Mouse (Mus musculus): ENCODE results near the gene Ccdc154. TPM values are rescaled to one million over a fixed set of nuclear protein-coding genes. Genes with fewer than 3 reads are reported as not detected.

Gene Ccdc154
- polyA plus RNA-seq, 1 experiment from 2014 or later, result not detected

GRCm38 (mm10) chr17:25188150-25189031 lies 26.1 kb downstream of the Ccdc154 start, which contains the start of gene Unkl:
Gene Unkl (plus strand): TSS chr17:25188397.
- Histone ChIP-seq H3K4me3 (peak within 1 kb of the TSS; percentile 77), H3K27ac (peak within 1 kb of the TSS; percentile 80), H3K36me3 (replicated peaks) (0 out of 2 replicates have a peak, but pooled peaks cover 6% of the 10 kb centered on the region), H3K4me2 (peak within 1 kb of the TSS; percentile 95), H3K9me3 (no peaks in the 10 kb centered on the region), H3K9ac (peak within 1 kb of the TSS; percentile 72), H3K4me1 (peaks cover 43% of the 10 kb centered on the region), H3K27me3 (replicated peaks) (no peaks in the 10 kb centered on the region)
- WGBS, result under 1% methylated on average over 80 of the region's 104 CpGs
- ATAC-seq (replicated peaks), result peak; percentile 41; the same call in 1 of the 2 replicates

- H3K27me3 ChIP-seq (replicated peaks), result no peaks in the 10 kb centered on the region
- WGBS, result 4% methylated on average over 16 of the region's 16 CpGs
- H3K4me1 ChIP-seq, result peaks cover 38% of the 10 kb centered on the region
- no peak overlapping the region for H3K27ac ChIP-seq
- no peak for ATAC-seq (replicated peaks)
- H3K9ac ChIP-seq, result peak overlapping the region; percentile 72
- H3K9me3 ChIP-seq, result no peaks in the 10 kb centered on the region
- peak overlapping the region; percentile 95 for H3K4me2 ChIP-seq
- H3K36me3 ChIP-seq (replicated peaks), result 0 out of 2 replicates have a peak, but pooled peaks cover 10% of the 10 kb centered on the region
- peak overlapping the region; percentile 77 for H3K4me3 ChIP-seq
Measured at GRCm38 (mm10) chr17:25189091-25189490, 26.8 kb downstream of the Ccdc154 start.

GRCm38 (mm10) chr17:25202401-25202800 lies 40.1 kb downstream of the Ccdc154 start:
- 90% methylated on average over 4 of the region's 4 CpGs for WGBS
- Histone ChIP-seq H3K4me3 (no peak overlapping the region), H3K27me3 (replicated peaks) (no peaks in the 10 kb centered on the region), H3K9ac (no peak overlapping the region), H3K4me2 (no peak overlapping the region), H3K9me3 (no peaks in the 10 kb centered on the region), H3K36me3 (replicated peaks) (peaks cover 43% of the 10 kb centered on the region), H3K27ac (no peak overlapping the region), H3K4me1 (no peaks in the 10 kb centered on the region)
- ATAC-seq (replicated peaks), result no peak

DNA sequence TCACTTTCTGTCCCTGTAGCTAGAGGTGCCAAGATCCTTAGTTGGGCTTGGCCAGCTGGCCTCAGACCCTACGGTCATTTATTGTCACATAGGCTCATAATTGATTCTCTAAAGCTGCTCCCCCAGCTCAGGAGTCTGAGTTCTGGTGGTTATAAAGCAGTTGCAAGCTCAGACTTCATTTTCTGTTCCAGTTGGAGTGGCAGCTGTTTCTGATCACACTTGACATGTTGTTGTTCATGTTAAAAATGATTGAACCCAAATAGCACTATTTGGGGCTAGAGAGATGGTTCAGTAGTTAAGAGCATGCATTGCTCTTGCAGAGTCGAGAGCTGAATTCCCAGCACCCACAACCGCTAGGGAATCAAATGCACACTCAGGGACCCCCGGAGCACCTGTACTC lies 47.7 kb downstream of the Ccdc154 start:
- Histone ChIP-seq H3K4me1 (no peaks in the 10 kb centered on the region), H3K9ac (no peak overlapping the region), H3K9me3 (no peaks in the 10 kb centered on the region), H3K4me3 (no peak overlapping the region), H3K36me3 (replicated peaks) (peaks cover 52% of the 10 kb centered on the region), H3K4me2 (no peak overlapping the region), H3K27me3 (replicated peaks) (no peaks in the 10 kb centered on the region), H3K27ac (no peak overlapping the region)
- ATAC-seq (replicated peaks), result no peak
- 95% methylated on average over 4 of the region's 4 CpGs for WGBS

GRCm38 (mm10) chr17:25210680-25211466 lies 48.6 kb downstream of the Ccdc154 start:
- Histone ChIP-seq H3K4me1 (no peaks in the 10 kb centered on the region), H3K36me3 (replicated peaks) (peaks cover 44% of the 10 kb centered on the region), H3K9me3 (no peaks in the 10 kb centered on the region), H3K9ac (no peak overlapping the region), H3K4me3 (no peak overlapping the region), H3K27ac (no peak overlapping the region), H3K4me2 (no peak overlapping the region), H3K27me3 (replicated peaks) (no peaks in the 10 kb centered on the region)
- ATAC-seq (replicated peaks), result no peak
- WGBS, result 90% methylated on average over 15 of the region's 15 CpGs

DNA sequence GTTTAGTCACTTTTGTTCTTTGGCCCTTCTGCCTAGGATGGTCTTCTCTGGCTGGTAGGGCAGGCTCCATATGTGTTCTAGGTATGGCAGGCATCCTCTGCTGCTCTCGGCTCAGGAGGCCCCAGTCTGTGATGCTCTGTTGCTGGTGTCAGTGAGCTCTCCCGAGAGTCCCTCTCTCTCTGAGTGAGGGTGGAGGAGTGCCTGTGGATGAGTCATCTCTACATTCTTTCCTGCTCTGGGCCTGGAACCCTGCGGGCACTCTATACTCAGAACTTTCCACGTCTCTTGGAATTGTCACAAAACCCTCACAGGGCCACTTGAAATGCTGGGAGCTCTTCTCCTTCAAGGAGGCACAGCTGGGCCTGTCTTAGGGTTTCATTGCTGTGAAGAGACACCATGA lies 49.4 kb downstream of the Ccdc154 start:
- Histone ChIP-seq H3K4me3 (no peak overlapping the region), H3K27ac (no peak overlapping the region), H3K9ac (no peak overlapping the region), H3K4me1 (no peaks in the 10 kb centered on the region), H3K4me2 (no peak overlapping the region), H3K27me3 (replicated peaks) (no peaks in the 10 kb centered on the region), H3K36me3 (replicated peaks) (peaks cover 46% of the 10 kb centered on the region), H3K9me3 (no peaks in the 10 kb centered on the region)
- no peak for ATAC-seq (replicated peaks)
- WGBS, result 89% methylated on average over 4 of the region's 4 CpGs

DNA sequence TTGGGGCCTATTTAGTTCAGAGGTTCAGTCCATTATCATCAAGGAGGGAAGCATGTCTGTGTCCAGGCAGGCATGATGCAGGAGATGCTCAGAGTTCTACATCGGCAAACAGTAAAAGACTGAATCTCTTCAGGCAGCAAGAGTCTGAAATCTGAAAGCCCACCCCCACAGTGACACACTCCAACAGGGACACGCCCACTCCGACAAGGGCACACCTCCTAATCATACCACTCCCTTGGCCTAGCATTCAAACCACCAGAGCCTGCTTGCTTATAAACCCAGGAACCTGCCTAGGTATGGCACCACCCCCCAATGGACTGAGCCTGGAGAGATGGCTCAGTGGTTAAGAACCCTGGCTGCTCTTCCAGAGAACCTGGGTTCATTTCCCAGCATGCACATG lies 53.2 kb downstream of the Ccdc154 start:
- H3K4me1 ChIP-seq, result no peaks in the 10 kb centered on the region
- 92% methylated on average over 3 of the region's 3 CpGs for WGBS
- H3K9ac ChIP-seq, result no peak overlapping the region
- no peak for ATAC-seq (replicated peaks)
- H3K36me3 ChIP-seq (replicated peaks), result peaks cover 28% of the 10 kb centered on the region
- H3K9me3 ChIP-seq, result no peaks in the 10 kb centered on the region
- H3K27me3 ChIP-seq (replicated peaks), result no peaks in the 10 kb centered on the region
- H3K4me2 ChIP-seq, result no peak overlapping the region
- H3K27ac ChIP-seq, result no peak overlapping the region
- H3K4me3 ChIP-seq, result no peak overlapping the region

DNA sequence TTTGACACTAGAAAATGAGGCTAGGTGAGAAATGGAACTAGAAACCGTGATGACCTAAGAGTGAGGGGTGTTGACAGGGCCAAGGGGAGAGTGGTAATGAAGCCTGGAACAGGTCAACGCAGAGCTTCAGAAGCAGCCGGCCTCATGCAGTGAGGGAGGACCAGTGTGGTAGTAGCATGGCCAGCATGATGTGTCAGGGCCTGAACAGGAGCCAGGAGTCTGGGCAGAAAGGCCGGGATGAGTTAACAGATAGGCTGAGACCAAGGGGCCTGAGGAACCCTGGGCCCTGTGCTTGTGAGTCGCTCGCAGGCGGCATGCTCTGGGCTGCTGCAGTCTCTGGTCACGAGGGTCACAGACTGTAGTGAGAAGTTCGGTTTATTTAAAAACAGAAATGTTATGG lies 56.7 kb downstream of the Ccdc154 start:
- H3K4me1 ChIP-seq, result peaks cover 22% of the 10 kb centered on the region
- H3K4me2 ChIP-seq, result no peak overlapping the region
- H3K36me3 ChIP-seq (replicated peaks), result peaks cover 17% of the 10 kb centered on the region
- no peaks in the 10 kb centered on the region for H3K9me3 ChIP-seq
- 89% methylated on average over 9 of the region's 9 CpGs for WGBS
- no peak overlapping the region for H3K9ac ChIP-seq
- H3K27me3 ChIP-seq (replicated peaks), result no peaks in the 10 kb centered on the region
- no peak overlapping the region for H3K4me3 ChIP-seq
- no peak overlapping the region for H3K27ac ChIP-seq
- ATAC-seq (replicated peaks), result no peak

DNA sequence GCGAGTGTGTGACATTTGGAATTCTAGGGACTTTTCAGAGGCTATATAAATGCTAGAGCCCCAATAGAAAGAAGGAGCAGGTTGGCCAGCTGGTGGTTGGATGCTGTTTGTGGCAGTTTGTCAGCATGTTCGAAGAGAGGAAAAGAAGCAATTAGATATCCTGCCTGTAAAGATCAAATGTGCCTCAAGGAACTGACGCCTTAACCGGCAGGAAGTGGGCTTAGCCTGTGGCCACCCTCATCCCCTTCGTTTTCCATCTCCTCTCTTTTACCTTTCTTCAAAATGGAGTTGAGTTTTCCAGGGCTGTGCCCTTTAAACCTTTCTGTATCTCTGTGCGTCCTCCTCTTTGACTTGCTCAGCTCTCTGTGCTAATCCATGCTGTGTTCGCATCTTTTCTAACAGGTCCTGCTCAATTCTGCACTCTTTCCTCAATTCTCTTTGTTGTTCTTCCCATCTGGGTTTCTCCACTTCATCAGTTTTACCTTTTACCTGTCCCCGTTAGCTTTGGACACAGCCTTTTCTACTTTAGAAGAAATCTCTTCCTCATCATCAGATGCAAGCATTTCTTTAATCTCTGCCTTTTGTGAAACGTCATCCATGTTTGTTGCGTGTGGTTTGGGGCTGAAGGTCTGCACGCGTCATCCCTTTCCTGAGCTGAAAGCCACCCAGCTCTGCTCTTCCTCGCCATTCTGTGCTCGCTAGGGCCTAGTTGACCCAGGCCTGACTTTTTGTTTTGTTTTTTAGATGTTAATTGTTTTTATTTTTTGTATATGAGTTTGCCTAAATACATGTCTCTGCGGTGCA lies 57.4 kb downstream of the Ccdc154 start:
- Histone ChIP-seq H3K4me3 (no peak overlapping the region), H3K9me3 (no peaks in the 10 kb centered on the region), H3K36me3 (replicated peaks) (peaks cover 10% of the 10 kb centered on the region), H3K27me3 (replicated peaks) (no peaks in the 10 kb centered on the region), H3K27ac (no peak overlapping the region), H3K4me2 (no peak overlapping the region), H3K9ac (no peak overlapping the region), H3K4me1 (peaks cover 22% of the 10 kb centered on the region)
- ATAC-seq (replicated peaks), result no peak
- WGBS, result 92% methylated on average over 15 of the region's 15 CpGs

DNA sequence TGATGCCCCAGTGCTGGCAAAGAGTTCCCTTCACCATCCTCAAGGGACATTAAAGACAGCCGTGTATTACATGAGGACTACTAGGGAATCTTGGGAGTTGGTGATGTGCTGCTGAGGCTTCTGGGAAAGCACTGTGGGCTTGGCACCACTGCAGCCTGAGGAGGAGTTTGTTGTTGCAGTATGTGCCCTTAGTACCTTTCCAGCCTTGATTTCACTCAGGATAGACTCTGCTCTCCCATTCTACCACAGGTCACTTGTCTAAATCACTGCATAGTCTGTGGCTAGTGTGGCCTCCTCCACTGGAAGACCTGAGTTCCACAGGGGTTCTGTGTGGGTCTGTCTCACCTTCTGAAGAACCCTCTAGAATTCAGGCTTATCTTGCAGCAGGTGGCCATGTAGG lies 58.5 kb downstream of the Ccdc154 start:
- no peak for ATAC-seq (replicated peaks)
- no peak overlapping the region for H3K27ac ChIP-seq

More for the DNA sequence above, 58.5 kb downstream of the Ccdc154 start:
- H3K9me3 ChIP-seq, result no peaks in the 10 kb centered on the region
- no peak overlapping the region for H3K4me2 ChIP-seq
- WGBS, result 87% methylated on average over 1 of the region's 1 CpGs
- H3K4me3 ChIP-seq, result no peak overlapping the region
- H3K9ac ChIP-seq, result no peak overlapping the region
- H3K27me3 ChIP-seq (replicated peaks), result no peaks in the 10 kb centered on the region
- H3K36me3 ChIP-seq (replicated peaks), result peaks cover 11% of the 10 kb centered on the region
- H3K4me1 ChIP-seq, result peaks cover 22% of the 10 kb centered on the region

Measured in midbrain, embryonic 15.5 days (tissue).